ENCODE assay signal across 8 mouse cellular contexts in genomic region chr2:122233759-122234557, GRCm38 (mm10). TPM values are rescaled to one million over a fixed set of nuclear protein-coding genes. Genes with fewer than 3 reads are reported as not detected.
DNase-seq lines count a peak whose midpoint lies in the region; ATAC-seq lines count a peak whose summit lies in the region.

No protein-coding gene starts in this region.

- peak overlapping the region; percentile 73 for H3K4me2 ChIP-seq in midbrain, embryonic 15.5 days

- peak overlapping the region; percentile 66 for H3K9ac ChIP-seq in midbrain, embryonic 15.5 days

- H3K27me3 ChIP-seq in midbrain, embryonic 15.5 days (replicated peaks): no peaks in the 10 kb centered on the region

- peak overlapping the region; percentile 60 for H3K4me3 ChIP-seq in midbrain, embryonic 15.5 days

- 5% methylated on average over 26 of the region's 26 CpGs for WGBS in midbrain, embryonic 15.5 days

- DNase-seq in embryo, embryonic 10 days (ENCODE audit: low spot score): peak; percentile 65
- DNase-seq in heart, adult 9 months (ENCODE audit: low spot score in 2 of 2): peak; percentile 9 to 34
- peak; percentile 68 for DNase-seq in kidney, adult 9 months
- DNase-seq in liver: peak; percentile 43
- peak; percentile 54 for DNase-seq in urinary bladder, postnatal 14 days (ENCODE audit: low spot score)

- ATAC-seq in CD4-positive, CD25-positive, alpha-beta regulatory T cell, adult 4 months: peak; percentile 40
- peak; percentile 51 for ATAC-seq in activated CD4-positive, CD25-positive, alpha-beta regulatory T cell, adult 4 months
- ATAC-seq in midbrain, embryonic 15.5 days (replicated peaks): peak; percentile 68

- peak overlapping the region; percentile 78 for H3K27ac ChIP-seq in midbrain, embryonic 15.5 days

- H3K4me1 ChIP-seq in midbrain, embryonic 15.5 days: peaks cover 8% of the 10 kb centered on the region; the same call in 1 of the 2 replicates

- H3K36me3 ChIP-seq in midbrain, embryonic 15.5 days (replicated peaks): no peaks in the 10 kb centered on the region

- H3K9me3 ChIP-seq in midbrain, embryonic 15.5 days: no peaks in the 10 kb centered on the region

RNA-seq across cellular contexts. Expression of gene Sord, which starts 0.6 kb away (rescaled TPM):
- 1 to 10 TPM; 4.1 to 4.4 TPM for polyA plus RNA-seq in CD4-positive, CD25-positive, alpha-beta regulatory T cell, adult 4 months (2017; shearing (Covaris generic))
- 1 to 10 TPM; 5.5 to 5.7 TPM for polyA plus RNA-seq in activated CD4-positive, CD25-positive, alpha-beta regulatory T cell, adult 4 months (2017; shearing (Covaris generic))
- 20.5 and 22.2 TPM in 2 replicates for polyA plus RNA-seq in midbrain, embryonic 15.5 days (2015; fragmentation: Nextera tagmentation; extraction: Ambion mirVana)

RNA-seq across cellular contexts. Expression of gene Terb2, which starts 47.9 kb away (rescaled TPM):
- not detected for polyA plus RNA-seq in CD4-positive, CD25-positive, alpha-beta regulatory T cell, adult 4 months (2017; shearing (Covaris generic))
- polyA plus RNA-seq in activated CD4-positive, CD25-positive, alpha-beta regulatory T cell, adult 4 months (2017; shearing (Covaris generic)): not detected
- polyA plus RNA-seq in midbrain, embryonic 15.5 days (2015; fragmentation: Nextera tagmentation; extraction: Ambion mirVana): not detected in 2 replicates

RNA-seq across cellular contexts. Expression of gene Patl2, which starts 48.0 kb away (rescaled TPM):
- 1 to 10 TPM; 1.2 to 1.5 TPM for polyA plus RNA-seq in CD4-positive, CD25-positive, alpha-beta regulatory T cell, adult 4 months (2017; shearing (Covaris generic))
- under 1 TPM; 0.38 to 0.90 TPM for polyA plus RNA-seq in activated CD4-positive, CD25-positive, alpha-beta regulatory T cell, adult 4 months (2017; shearing (Covaris generic))
- not detected in 2 replicates for polyA plus RNA-seq in midbrain, embryonic 15.5 days (2015; fragmentation: Nextera tagmentation; extraction: Ambion mirVana)

Comparison
In these comparisons a context has a peak if more than half of its experiments do, and no peak if none do; other contexts are left out.
1. Peak in every context shown above with its lines: DNase-seq, ATAC-seq, H3K4me3 ChIP-seq and H3K27ac ChIP-seq.